Mouse (Mus musculus): ENCODE measurements around the gene 4933412E24Rik. TPM values are rescaled to one million over a fixed set of nuclear protein-coding genes. Genes with fewer than 3 reads are reported as not detected.

4933412E24Rik gene
- polyA plus RNA-seq (2014; fragmentation: Nextera tagmentation; extraction: Ambion mirVana), result not detected in 2 replicates

DNA sequence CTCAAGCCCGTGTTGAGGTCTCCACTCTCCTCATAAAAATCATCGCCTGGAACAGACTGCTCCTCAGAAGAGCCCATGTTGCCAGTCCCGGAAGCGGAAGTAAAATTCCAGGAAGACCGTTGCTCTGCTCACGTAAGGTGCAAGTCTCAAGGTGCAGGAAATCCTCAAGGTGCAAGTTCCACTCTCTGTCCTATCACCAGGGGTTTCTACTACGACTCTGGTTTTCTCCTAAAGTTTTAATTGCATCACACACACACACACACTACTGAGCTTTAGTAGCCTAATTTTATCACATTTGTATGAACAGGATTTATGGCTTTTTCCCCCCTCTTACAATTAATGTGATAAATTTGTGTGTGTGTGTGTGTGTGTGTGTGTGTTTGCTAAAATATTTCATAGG, at the start of gene 4933412E24Rik:
TSS of gene 4933412E24Rik (minus strand) at position 101 of the 400 bp plus-strand sequence.
- no peak within 1 kb of the TSS for H3K9ac ChIP-seq (ENCODE audit: low read length)
- no peak within 1 kb of the TSS for H3K4me3 ChIP-seq (ENCODE audit: low read depth, low read length)
- ATAC-seq (ENCODE audit: insufficient read depth, low FRiP score, low TSS enrichment) (no peak), DNase-seq (ENCODE audit: low spot score) (no peak)
- WGBS, result 85% methylated on average over 7 of the region's 7 CpGs
- H3K4me1 ChIP-seq (ENCODE audit: control insufficient read depth, insufficient read depth, low read length), result no peaks in the 10 kb centered on the region
- H3K4me2 ChIP-seq (ENCODE audit: low read depth), result no peak within 1 kb of the TSS
- no peaks in the 10 kb centered on the region for H3K9me3 ChIP-seq (ENCODE audit: control insufficient read depth, low read length)
- H3K27me3 ChIP-seq (ENCODE audit: control insufficient read depth, insufficient read depth, low read length), result no peaks in the 10 kb centered on the region
- no peak within 1 kb of the TSS for H3K27ac ChIP-seq (ENCODE audit: low read depth, low read length)
- no peaks in the 10 kb centered on the region for H3K36me3 ChIP-seq (ENCODE audit: control insufficient read depth, insufficient read depth, low read length)

DNA sequence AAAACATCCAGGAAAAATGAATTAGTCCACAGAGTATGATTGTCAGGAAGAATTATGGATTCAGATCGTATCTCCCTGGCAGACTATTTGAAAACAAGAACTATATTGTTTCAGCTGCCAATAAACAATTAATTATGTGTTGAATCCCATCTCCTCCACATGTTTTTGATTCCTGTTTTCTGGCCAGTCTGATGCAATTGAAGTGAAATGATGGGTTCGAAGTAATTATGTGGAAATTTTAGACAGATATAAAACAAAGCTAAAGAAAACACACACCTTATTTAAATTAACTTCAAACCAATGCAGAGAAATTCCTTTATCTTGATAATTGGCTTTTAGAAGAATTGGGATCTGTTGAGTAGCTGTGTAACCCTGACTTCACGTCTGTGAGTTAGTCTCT, 14.3 kb upstream of the 4933412E24Rik start:
- no peak overlapping the region for H3K9ac ChIP-seq (ENCODE audit: low read length)
- H3K9me3 ChIP-seq (ENCODE audit: control insufficient read depth, low read length), result no peaks in the 10 kb centered on the region
- no peak overlapping the region for H3K27ac ChIP-seq (ENCODE audit: low read depth, low read length)
- H3K4me3 ChIP-seq (ENCODE audit: low read depth, low read length), result no peak overlapping the region
- ATAC-seq (ENCODE audit: insufficient read depth, low FRiP score, low TSS enrichment) (no peak), DNase-seq (ENCODE audit: low spot score) (no peak)
- 59% methylated on average over 3 of the region's 3 CpGs for WGBS
- H3K4me2 ChIP-seq (ENCODE audit: low read depth), result no peak overlapping the region
- H3K36me3 ChIP-seq (ENCODE audit: control insufficient read depth, insufficient read depth, low read length), result no peaks in the 10 kb centered on the region
- H3K27me3 ChIP-seq (ENCODE audit: control insufficient read depth, insufficient read depth, low read length), result no peaks in the 10 kb centered on the region
- H3K4me1 ChIP-seq (ENCODE audit: control insufficient read depth, insufficient read depth, low read length), result no peaks in the 10 kb centered on the region

DNA sequence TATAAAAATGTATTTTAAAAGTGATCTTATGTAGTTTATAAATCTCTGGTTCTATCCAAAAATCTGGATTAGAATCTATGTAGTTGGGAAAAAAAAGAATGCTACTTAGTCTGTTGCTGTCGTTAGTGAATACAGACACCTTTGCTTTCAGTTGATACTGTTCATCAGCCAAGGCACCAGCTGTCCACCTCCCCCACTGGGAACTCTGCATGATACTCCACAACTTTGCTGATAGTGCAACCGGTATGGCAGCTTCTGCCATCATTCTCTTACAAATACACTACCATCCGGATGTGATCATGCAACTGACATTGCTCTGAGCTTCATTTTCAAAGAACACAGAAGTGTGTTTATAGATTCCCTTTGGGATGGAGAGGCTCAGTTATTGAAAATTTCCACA, 4.8 kb upstream of the 4933412E24Rik start:
- DNase-seq (ENCODE audit: low spot score) (no peak), ATAC-seq (ENCODE audit: insufficient read depth, low FRiP score, low TSS enrichment) (no peak)
- H3K27me3 ChIP-seq (ENCODE audit: control insufficient read depth, insufficient read depth, low read length), result no peaks in the 10 kb centered on the region
- H3K9ac ChIP-seq (ENCODE audit: low read length), result no peak overlapping the region
- H3K27ac ChIP-seq (ENCODE audit: low read depth, low read length), result no peak overlapping the region
- no peak overlapping the region for H3K4me3 ChIP-seq (ENCODE audit: low read depth, low read length)
- no peaks in the 10 kb centered on the region for H3K36me3 ChIP-seq (ENCODE audit: control insufficient read depth, insufficient read depth, low read length)
- 46% methylated on average over 3 of the region's 3 CpGs for WGBS
- H3K4me2 ChIP-seq (ENCODE audit: low read depth), result no peak overlapping the region
- no peaks in the 10 kb centered on the region for H3K4me1 ChIP-seq (ENCODE audit: control insufficient read depth, insufficient read depth, low read length)
- H3K9me3 ChIP-seq (ENCODE audit: control insufficient read depth, low read length), result no peaks in the 10 kb centered on the region

DNA sequence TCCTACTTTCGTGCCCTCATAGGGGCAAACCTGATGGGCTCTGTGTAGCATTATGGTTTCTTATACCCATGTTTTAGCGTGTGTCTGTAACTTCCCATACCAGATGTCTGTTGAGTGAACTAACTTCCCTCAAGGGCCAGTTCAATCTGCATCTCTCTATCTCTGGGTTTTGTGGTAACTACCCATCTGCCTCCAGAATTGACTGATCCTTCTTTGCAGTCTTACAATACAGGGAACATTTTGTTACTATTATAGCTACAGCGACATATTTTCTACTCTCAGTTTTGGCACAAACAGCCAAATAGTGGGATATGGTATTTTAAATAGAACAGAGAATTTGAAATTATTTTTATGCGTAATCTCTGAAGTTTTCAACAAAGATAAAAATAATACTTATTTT, 6.2 kb downstream of the 4933412E24Rik start:
- no peak overlapping the region for H3K4me2 ChIP-seq (ENCODE audit: low read depth)
- H3K27me3 ChIP-seq (ENCODE audit: control insufficient read depth, insufficient read depth, low read length), result no peaks in the 10 kb centered on the region
- DNase-seq (ENCODE audit: low spot score), result no peak
- H3K4me3 ChIP-seq (ENCODE audit: low read depth, low read length), result no peak overlapping the region
- H3K9me3 ChIP-seq (ENCODE audit: control insufficient read depth, low read length), result no peaks in the 10 kb centered on the region
- H3K4me1 ChIP-seq (ENCODE audit: control insufficient read depth, insufficient read depth, low read length), result no peaks in the 10 kb centered on the region
- ATAC-seq (ENCODE audit: insufficient read depth, low FRiP score, low TSS enrichment), result no peak
- H3K36me3 ChIP-seq (ENCODE audit: control insufficient read depth, insufficient read depth, low read length), result no peaks in the 10 kb centered on the region
- H3K9ac ChIP-seq (ENCODE audit: low read length), result no peak overlapping the region
- no peak overlapping the region for H3K27ac ChIP-seq (ENCODE audit: low read depth, low read length)
- WGBS, result 95% methylated on average over 4 of the region's 4 CpGs

DNA sequence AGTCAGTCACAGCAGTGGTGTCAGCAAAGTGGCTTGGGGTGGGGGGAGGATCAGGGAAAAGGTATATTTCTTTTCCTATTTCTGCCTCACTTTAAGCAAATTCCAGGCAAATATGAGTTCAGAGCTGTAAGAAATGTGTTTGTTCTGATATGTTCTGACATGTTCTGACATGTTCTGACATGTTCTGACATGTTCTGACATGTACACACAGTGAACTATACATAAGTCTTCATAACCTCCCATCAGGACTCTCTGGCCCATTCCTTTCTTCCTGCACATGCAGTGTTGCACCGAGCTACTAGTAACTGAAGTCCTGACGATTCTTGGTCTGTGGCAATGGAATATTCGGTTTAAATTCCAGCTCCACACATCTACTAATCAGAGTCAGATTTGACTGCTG, 6.8 kb downstream of the 4933412E24Rik start:
- WGBS, result 93% methylated on average over 3 of the region's 3 CpGs
- no peaks in the 10 kb centered on the region for H3K36me3 ChIP-seq (ENCODE audit: control insufficient read depth, insufficient read depth, low read length)
- no peak overlapping the region for H3K9ac ChIP-seq (ENCODE audit: low read length)
- no peak overlapping the region for H3K4me2 ChIP-seq (ENCODE audit: low read depth)
- DNase-seq (ENCODE audit: low spot score) (no peak), ATAC-seq (ENCODE audit: insufficient read depth, low FRiP score, low TSS enrichment) (no peak)
- H3K9me3 ChIP-seq (ENCODE audit: control insufficient read depth, low read length), result no peaks in the 10 kb centered on the region
- no peaks in the 10 kb centered on the region for H3K27me3 ChIP-seq (ENCODE audit: control insufficient read depth, insufficient read depth, low read length)
- no peak overlapping the region for H3K27ac ChIP-seq (ENCODE audit: low read depth, low read length)
- no peak overlapping the region for H3K4me3 ChIP-seq (ENCODE audit: low read depth, low read length)
- no peaks in the 10 kb centered on the region for H3K4me1 ChIP-seq (ENCODE audit: control insufficient read depth, insufficient read depth, low read length)

DNA sequence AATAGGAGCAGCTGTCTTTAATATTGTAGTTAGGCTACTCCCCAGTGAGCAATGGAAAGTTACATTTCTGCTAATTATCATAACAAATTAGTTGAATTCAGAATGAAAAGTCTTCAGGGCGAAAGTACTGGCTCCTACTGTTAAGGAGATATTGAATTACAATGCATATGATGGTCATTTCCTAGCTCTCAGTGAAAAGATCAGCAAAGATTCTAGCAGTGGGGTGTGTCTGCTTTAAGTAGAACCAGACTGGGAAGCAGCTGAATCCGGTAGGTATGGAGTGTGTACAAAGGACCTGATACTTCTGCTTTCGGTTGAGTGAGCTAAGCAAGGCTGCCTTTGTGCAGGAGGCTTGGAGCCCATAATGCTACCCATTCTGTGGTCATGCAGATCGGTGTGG, 32.6 kb downstream of the 4933412E24Rik start:
- H3K9ac ChIP-seq (ENCODE audit: low read length), result no peak overlapping the region
- H3K27me3 ChIP-seq (ENCODE audit: control insufficient read depth, insufficient read depth, low read length), result no peaks in the 10 kb centered on the region
- H3K9me3 ChIP-seq (ENCODE audit: control insufficient read depth, low read length), result no peaks in the 10 kb centered on the region
- H3K4me1 ChIP-seq (ENCODE audit: control insufficient read depth, insufficient read depth, low read length), result no peaks in the 10 kb centered on the region
- H3K4me3 ChIP-seq (ENCODE audit: low read depth, low read length), result no peak overlapping the region
- 55% methylated on average over 4 of the region's 4 CpGs for whole genome bisulfite sequencing
- H3K36me3 ChIP-seq (ENCODE audit: control insufficient read depth, insufficient read depth, low read length), result no peaks in the 10 kb centered on the region
- no peak for ATAC-seq (ENCODE audit: insufficient read depth, low FRiP score, low TSS enrichment)
- no peak overlapping the region for H3K4me2 ChIP-seq (ENCODE audit: low read depth)
- no peak overlapping the region for H3K27ac ChIP-seq (ENCODE audit: low read depth, low read length)
- DNase-seq (ENCODE audit: low spot score), result peak; percentile 10

DNA sequence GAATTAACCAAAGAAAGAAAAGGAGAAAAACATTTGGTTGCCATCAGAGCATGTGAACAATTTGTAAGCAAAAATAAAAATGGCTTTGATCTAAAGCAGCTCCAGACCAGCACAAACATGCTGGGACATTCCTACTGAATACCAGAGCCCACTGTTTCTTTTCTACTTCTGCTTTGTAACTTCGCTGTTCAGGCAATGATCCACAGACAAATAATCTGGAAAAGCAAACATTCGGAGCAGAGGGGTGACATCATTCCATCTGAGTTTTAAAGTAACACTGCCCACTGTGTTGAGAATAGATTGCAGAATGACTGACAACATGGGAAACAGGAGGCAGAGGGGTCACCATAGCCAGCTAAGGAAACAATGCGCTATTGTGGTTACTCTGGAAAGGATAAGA, 41.1 kb downstream of the 4933412E24Rik start:
- Histone ChIP-seq H3K4me1 (ENCODE audit: control insufficient read depth, insufficient read depth, low read length) (no peaks in the 10 kb centered on the region), H3K4me3 (ENCODE audit: low read depth, low read length) (no peak overlapping the region), H3K9me3 (ENCODE audit: control insufficient read depth, low read length) (no peaks in the 10 kb centered on the region), H3K4me2 (ENCODE audit: low read depth) (no peak overlapping the region), H3K36me3 (ENCODE audit: control insufficient read depth, insufficient read depth, low read length) (no peaks in the 10 kb centered on the region), H3K27ac (ENCODE audit: low read depth, low read length) (no peak overlapping the region), H3K9ac (ENCODE audit: low read length) (no peak overlapping the region), H3K27me3 (ENCODE audit: control insufficient read depth, insufficient read depth, low read length) (no peaks in the 10 kb centered on the region)
- ATAC-seq (ENCODE audit: insufficient read depth, low FRiP score, low TSS enrichment), result no peak
- WGBS, result 53% methylated on average over 3 of the region's 3 CpGs
- no peak for DNase-seq (ENCODE audit: low spot score)

DNA sequence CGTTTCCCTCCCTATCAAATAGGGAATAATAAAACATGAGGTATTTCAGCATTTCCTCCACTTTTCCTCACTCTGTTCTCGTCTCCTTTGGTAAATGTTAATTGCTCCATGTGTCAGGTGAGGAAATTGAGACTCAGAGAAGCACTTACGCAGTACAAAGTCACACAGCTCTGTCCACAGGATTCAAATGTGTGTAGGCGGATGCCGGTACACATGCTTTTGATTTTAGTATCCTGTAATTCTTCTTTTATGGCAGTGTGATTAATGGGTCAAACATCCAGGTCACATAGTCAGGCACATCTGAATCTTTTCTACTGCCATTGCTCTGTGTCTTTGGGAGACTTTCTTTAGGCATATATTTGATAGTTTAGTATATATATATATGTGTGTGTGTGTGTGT, 41.8 kb downstream of the 4933412E24Rik start:
- WGBS, result 72% methylated on average over 5 of the region's 5 CpGs
- Histone ChIP-seq H3K4me3 (ENCODE audit: low read depth, low read length) (no peak overlapping the region), H3K4me1 (ENCODE audit: control insufficient read depth, insufficient read depth, low read length) (no peaks in the 10 kb centered on the region), H3K9ac (ENCODE audit: low read length) (no peak overlapping the region), H3K36me3 (ENCODE audit: control insufficient read depth, insufficient read depth, low read length) (no peaks in the 10 kb centered on the region), H3K4me2 (ENCODE audit: low read depth) (no peak overlapping the region), H3K9me3 (ENCODE audit: control insufficient read depth, low read length) (no peaks in the 10 kb centered on the region), H3K27ac (ENCODE audit: low read depth, low read length) (no peak overlapping the region), H3K27me3 (ENCODE audit: control insufficient read depth, insufficient read depth, low read length) (no peaks in the 10 kb centered on the region)
- ATAC-seq (ENCODE audit: insufficient read depth, low FRiP score, low TSS enrichment) (no peak), DNase-seq (ENCODE audit: low spot score) (no peak)

DNA sequence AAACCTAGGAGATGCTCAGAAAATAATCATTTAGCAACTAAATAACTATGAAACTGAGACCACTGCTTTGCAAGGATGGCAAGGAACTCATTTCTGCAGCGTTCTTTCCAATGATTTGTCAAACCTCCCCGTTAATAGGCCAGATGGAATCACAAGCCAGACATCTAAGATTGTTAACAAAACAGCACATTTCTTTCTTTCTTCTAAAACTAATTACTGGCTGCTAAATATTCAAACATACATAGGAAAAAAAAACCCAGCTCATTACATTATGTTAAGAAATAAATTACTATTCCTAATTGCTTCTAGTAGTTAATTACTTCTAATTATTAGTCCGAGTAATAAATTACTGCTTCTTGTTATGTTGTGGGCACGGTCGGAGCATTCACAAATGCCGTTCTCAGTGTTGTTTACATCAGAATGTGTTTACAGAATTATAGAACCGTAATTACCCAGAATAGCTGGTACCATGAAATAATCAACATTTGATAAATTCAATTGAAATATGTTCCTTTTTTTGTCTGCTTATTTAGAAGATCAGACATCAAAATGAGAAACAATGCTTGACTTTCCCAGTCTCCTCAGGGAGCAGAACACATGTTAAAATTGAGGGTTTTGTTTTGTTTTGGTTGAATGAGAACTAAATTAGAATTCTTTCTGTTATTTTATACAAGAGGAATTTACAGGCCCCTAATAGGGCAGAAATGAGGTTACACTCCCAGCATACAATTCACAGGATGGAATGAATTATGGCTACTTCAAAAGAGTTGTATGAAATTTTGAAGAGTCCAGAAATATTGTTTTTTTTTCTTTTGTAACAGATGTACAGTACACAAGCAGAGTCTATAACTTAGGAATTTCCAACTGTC, 42.5 kb downstream of the 4933412E24Rik start:
- Histone ChIP-seq H3K27ac (ENCODE audit: low read depth, low read length) (no peak overlapping the region), H3K9ac (ENCODE audit: low read length) (no peak overlapping the region), H3K36me3 (ENCODE audit: control insufficient read depth, insufficient read depth, low read length) (no peaks in the 10 kb centered on the region), H3K4me2 (ENCODE audit: low read depth) (no peak overlapping the region), H3K4me1 (ENCODE audit: control insufficient read depth, insufficient read depth, low read length) (no peaks in the 10 kb centered on the region), H3K9me3 (ENCODE audit: control insufficient read depth, low read length) (no peaks in the 10 kb centered on the region), H3K27me3 (ENCODE audit: control insufficient read depth, insufficient read depth, low read length) (no peaks in the 10 kb centered on the region), H3K4me3 (ENCODE audit: low read depth, low read length) (no peak overlapping the region)
- 83% methylated on average over 7 of the region's 7 CpGs for WGBS
- DNase-seq (ENCODE audit: low spot score) (no peak), ATAC-seq (ENCODE audit: insufficient read depth, low FRiP score, low TSS enrichment) (no peak)

All from neural tube, embryonic 11.5 days (tissue).